Mouse (Mus musculus): ENCODE data around the gene Zfp800. TPM values are rescaled to one million over a fixed set of nuclear protein-coding genes. Genes with fewer than 3 reads are reported as not detected.

The Zfp800 gene
- polyA plus RNA-seq, 1 experiment = 8.5 TPM

- TF ChIP-seq POLR2A (IDR thresholded peaks at IDR 0.05; ENCODE audit: control insufficient read depth, extremely low read depth, insufficient read depth, low read length, poor library complexity) = peak; percentile 94
- TF ChIP-seq CTCF (IDR thresholded peaks at IDR 0.05; ENCODE audit: borderline replicate concordance, control insufficient read depth, extremely low read depth, insufficient read depth, low read length, poor library complexity) = no peak
- peak; percentile 91 for DNase-seq
Observed at GRCm38 (mm10) chr6:28261307-28262197, 136.3 kb downstream of the Zfp800 start.

GRCm38 (mm10) chr6:28260425-28261191, 137.2 kb downstream of the Zfp800 start:
- TF ChIP-seq POLR2A (IDR thresholded peaks at IDR 0.05; ENCODE audit: control insufficient read depth, extremely low read depth, insufficient read depth, low read length, poor library complexity) (no peak), CTCF (IDR thresholded peaks at IDR 0.05; ENCODE audit: borderline replicate concordance, control insufficient read depth, extremely low read depth, insufficient read depth, low read length, poor library complexity) (no peak)
- DNase-seq = peak; percentile 39
- Histone ChIP-seq H3K36me3 (ENCODE audit: control insufficient read depth, insufficient read depth, low read length) (peaks cover 14% of the 10 kb centered on the region; the same call in 1 of the 2 replicates), H3K27ac (ENCODE audit: control insufficient read depth, insufficient read depth, low read length) (no peak overlapping the region), H3K4me3 (ENCODE audit: control insufficient read depth, insufficient read depth, low read length) (peak overlapping the region; percentile 98), H3K4me1 (replicated peaks; ENCODE audit: control insufficient read depth, insufficient read depth, low read length) (peaks cover 9% of the 10 kb centered on the region), H3K27me3 (ENCODE audit: control insufficient read depth, insufficient read depth, low read length) (no peaks in the 10 kb centered on the region)
- 10% methylated on average over 64 of the region's 64 CpGs for WGBS

More at GRCm38 (mm10) chr6:28261307-28262197, 136.3 kb downstream of the Zfp800 start:
- Histone ChIP-seq H3K27me3 (ENCODE audit: control insufficient read depth, insufficient read depth, low read length) (no peaks in the 10 kb centered on the region), H3K4me1 (replicated peaks; ENCODE audit: control insufficient read depth, insufficient read depth, low read length) (peaks cover 9% of the 10 kb centered on the region), H3K4me3 (ENCODE audit: control insufficient read depth, insufficient read depth, low read length) (peak overlapping the region; percentile 98), H3K36me3 (ENCODE audit: control insufficient read depth, insufficient read depth, low read length) (peaks cover 10% of the 10 kb centered on the region; the same call in 1 of the 2 replicates), H3K27ac (ENCODE audit: control insufficient read depth, insufficient read depth, low read length) (no peak overlapping the region; the same call in 1 of the 2 replicates)
- 2% methylated on average over 131 of the region's 131 CpGs for WGBS

GRCm38 (mm10) chr6:28259750-28260149, 138.1 kb downstream of the Zfp800 start:
- no peak overlapping the region for H3K27ac ChIP-seq (ENCODE audit: control insufficient read depth, insufficient read depth, low read length)
- 99% methylated on average over 5 of the region's 5 CpGs for WGBS
- H3K4me1 ChIP-seq (replicated peaks; ENCODE audit: control insufficient read depth, insufficient read depth, low read length) = peaks cover 9% of the 10 kb centered on the region
- H3K27me3 ChIP-seq (ENCODE audit: control insufficient read depth, insufficient read depth, low read length) = no peaks in the 10 kb centered on the region
- no peak overlapping the region for H3K4me3 ChIP-seq (ENCODE audit: control insufficient read depth, insufficient read depth, low read length)
- DNase-seq = no peak
- peaks cover 16% of the 10 kb centered on the region for H3K36me3 ChIP-seq (ENCODE audit: control insufficient read depth, insufficient read depth, low read length)
- TF ChIP-seq CTCF (IDR thresholded peaks at IDR 0.05; ENCODE audit: borderline replicate concordance, control insufficient read depth, extremely low read depth, insufficient read depth, low read length, poor library complexity) (no peak), POLR2A (IDR thresholded peaks at IDR 0.05; ENCODE audit: control insufficient read depth, extremely low read depth, insufficient read depth, low read length, poor library complexity) (no peak)

- H3K36me3 ChIP-seq (ENCODE audit: control insufficient read depth, insufficient read depth, low read length) = peaks cover 22% of the 10 kb centered on the region
- WGBS = 80% methylated on average over 1 of the region's 1 CpGs
- no peaks in the 10 kb centered on the region for H3K27me3 ChIP-seq (ENCODE audit: control insufficient read depth, insufficient read depth, low read length)
- TF ChIP-seq POLR2A (IDR thresholded peaks at IDR 0.05; ENCODE audit: control insufficient read depth, extremely low read depth, insufficient read depth, low read length, poor library complexity) (no peak), CTCF (IDR thresholded peaks at IDR 0.05; ENCODE audit: borderline replicate concordance, control insufficient read depth, extremely low read depth, insufficient read depth, low read length, poor library complexity) (no peak)
- H3K27ac ChIP-seq (ENCODE audit: control insufficient read depth, insufficient read depth, low read length) = no peak overlapping the region
- no peak for DNase-seq
- no peak overlapping the region for H3K4me3 ChIP-seq (ENCODE audit: control insufficient read depth, insufficient read depth, low read length)
- H3K4me1 ChIP-seq (replicated peaks; ENCODE audit: control insufficient read depth, insufficient read depth, low read length) = peaks cover 9% of the 10 kb centered on the region
Observed at GRCm38 (mm10) chr6:28258440-28258839, 139.4 kb downstream of the Zfp800 start.

GRCm38 (mm10) chr6:28257772-28258171, 140.0 kb downstream of the Zfp800 start:
- 89% methylated on average over 1 of the region's 1 CpGs for WGBS
- H3K27me3 ChIP-seq (ENCODE audit: control insufficient read depth, insufficient read depth, low read length) = no peaks in the 10 kb centered on the region
- TF ChIP-seq POLR2A (IDR thresholded peaks at IDR 0.05; ENCODE audit: control insufficient read depth, extremely low read depth, insufficient read depth, low read length, poor library complexity) = no peak
- no peak for TF ChIP-seq CTCF (IDR thresholded peaks at IDR 0.05; ENCODE audit: borderline replicate concordance, control insufficient read depth, extremely low read depth, insufficient read depth, low read length, poor library complexity)
- peaks cover 9% of the 10 kb centered on the region for H3K4me1 ChIP-seq (replicated peaks; ENCODE audit: control insufficient read depth, insufficient read depth, low read length)
- H3K4me3 ChIP-seq (ENCODE audit: control insufficient read depth, insufficient read depth, low read length) = no peak overlapping the region
- no peak for DNase-seq
- peaks cover 22% of the 10 kb centered on the region for H3K36me3 ChIP-seq (ENCODE audit: control insufficient read depth, insufficient read depth, low read length)
- no peak overlapping the region for H3K27ac ChIP-seq (ENCODE audit: control insufficient read depth, insufficient read depth, low read length)

- H3K27ac ChIP-seq (ENCODE audit: control insufficient read depth, insufficient read depth, low read length) = no peak overlapping the region
- TF ChIP-seq CTCF (IDR thresholded peaks at IDR 0.05; ENCODE audit: borderline replicate concordance, control insufficient read depth, extremely low read depth, insufficient read depth, low read length, poor library complexity) = no peak
- no peak for TF ChIP-seq POLR2A (IDR thresholded peaks at IDR 0.05; ENCODE audit: control insufficient read depth, extremely low read depth, insufficient read depth, low read length, poor library complexity)
- no peaks in the 10 kb centered on the region for H3K27me3 ChIP-seq (ENCODE audit: control insufficient read depth, insufficient read depth, low read length)
- no peak overlapping the region for H3K4me3 ChIP-seq (ENCODE audit: control insufficient read depth, insufficient read depth, low read length)
- peaks cover 31% of the 10 kb centered on the region for H3K36me3 ChIP-seq (ENCODE audit: control insufficient read depth, insufficient read depth, low read length)
- no peaks in the 10 kb centered on the region for H3K4me1 ChIP-seq (replicated peaks; ENCODE audit: control insufficient read depth, insufficient read depth, low read length)
- no peak for DNase-seq
Observed at GRCm38 (mm10) chr6:28252790-28253189, 145.0 kb downstream of the Zfp800 start.
